Mouse (Mus musculus): ENCODE data around the gene Kmt5b. TPM values are rescaled to one million over a fixed set of nuclear protein-coding genes. Genes with fewer than 3 reads are reported as not detected.

Kmt5b gene
- polyA plus RNA-seq, 1 experiment from 2014 or later = 20.0 TPM

DNA sequence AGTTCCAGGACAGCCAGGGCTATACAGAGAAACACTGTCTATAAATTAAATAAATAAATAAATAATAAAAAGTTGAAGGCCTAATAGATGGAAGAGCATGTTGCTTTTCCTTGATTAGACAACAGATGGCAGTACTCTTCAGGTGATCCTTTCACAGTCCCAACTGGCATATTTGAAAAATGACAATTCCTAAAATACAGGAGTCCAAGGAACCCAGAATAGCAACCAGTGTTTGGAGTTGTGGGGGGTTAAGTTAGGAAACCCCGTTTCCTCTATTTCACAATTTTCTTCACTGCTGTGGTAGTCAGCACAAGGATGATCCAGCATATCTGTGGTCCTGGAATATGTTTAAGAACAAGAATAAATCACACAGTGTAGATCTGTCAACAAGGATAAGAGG, 22.9 kb downstream of the Kmt5b start:
- Histone ChIP-seq H3K4me1 (replicated peaks; ENCODE audit: insufficient read depth, low read length) (no peaks in the 10 kb centered on the region), H3K27ac (no peak overlapping the region), H3K36me3 (ENCODE audit: insufficient read depth, low read length) (peaks cover 29% of the 10 kb centered on the region; the same call in 1 of the 2 replicates), H3K9ac (ENCODE audit: low read depth, low read length) (no peak overlapping the region), H3K4me3 (replicated peaks; ENCODE audit: low read depth, low read length) (no peak overlapping the region), H3K4me2 (ENCODE audit: low read length) (no peak overlapping the region), H3K27me3 (ENCODE audit: insufficient read depth, low read length) (no peaks in the 10 kb centered on the region), H3K9me3 (replicated peaks; ENCODE audit: low read length) (no peaks in the 10 kb centered on the region)
- DNase-seq (ENCODE audit: low spot score) (peak; percentile 30), ATAC-seq (replicated peaks; ENCODE audit: low FRiP score, low read depth) (no peak)
- peak; percentile 34; the same call in 1 of the 2 replicates for TF ChIP-seq CTCF (IDR thresholded peaks at IDR 0.05; ENCODE audit: low read depth)
- WGBS = 88% methylated on average over 1 of the region's 1 CpGs

DNA sequence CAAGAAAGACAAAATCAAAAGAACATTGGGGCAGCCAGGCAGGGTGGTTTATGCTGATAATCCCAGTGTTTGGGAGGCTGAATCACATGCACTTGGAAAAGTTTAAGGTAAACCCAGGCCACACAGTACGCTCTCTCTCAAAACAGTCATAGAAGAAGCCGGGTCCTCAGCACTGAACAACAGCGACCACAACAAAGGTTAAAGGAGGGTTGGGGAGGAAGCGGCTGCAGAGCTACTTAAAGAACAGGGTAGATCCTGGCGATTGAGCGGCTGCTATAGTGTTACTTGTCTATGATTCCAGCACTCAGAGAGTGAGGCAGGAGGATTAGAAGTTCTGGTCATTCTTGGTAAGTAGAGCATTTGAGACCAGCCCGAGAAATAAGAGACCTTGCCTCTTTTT, 38.3 kb downstream of the Kmt5b start:
- 89% methylated on average over 7 of the region's 7 CpGs for WGBS
- DNase-seq (ENCODE audit: low spot score) = no peak
- no peak for TF ChIP-seq CTCF (IDR thresholded peaks at IDR 0.05; ENCODE audit: low read depth)
- H3K4me3 ChIP-seq (replicated peaks; ENCODE audit: low read depth, low read length) = no peak overlapping the region
- H3K27me3 ChIP-seq (ENCODE audit: insufficient read depth, low read length) = no peaks in the 10 kb centered on the region
- no peak for ATAC-seq (replicated peaks; ENCODE audit: low FRiP score, low read depth)
- no peaks in the 10 kb centered on the region for H3K4me1 ChIP-seq (replicated peaks; ENCODE audit: insufficient read depth, low read length)
- peaks cover 71% of the 10 kb centered on the region for H3K36me3 ChIP-seq (ENCODE audit: insufficient read depth, low read length)
- no peak overlapping the region for H3K9ac ChIP-seq (ENCODE audit: low read depth, low read length)
- no peak overlapping the region for H3K27ac ChIP-seq
- H3K9me3 ChIP-seq (replicated peaks; ENCODE audit: low read length) = no peaks in the 10 kb centered on the region
- H3K4me2 ChIP-seq (ENCODE audit: low read length) = no peak overlapping the region

DNA sequence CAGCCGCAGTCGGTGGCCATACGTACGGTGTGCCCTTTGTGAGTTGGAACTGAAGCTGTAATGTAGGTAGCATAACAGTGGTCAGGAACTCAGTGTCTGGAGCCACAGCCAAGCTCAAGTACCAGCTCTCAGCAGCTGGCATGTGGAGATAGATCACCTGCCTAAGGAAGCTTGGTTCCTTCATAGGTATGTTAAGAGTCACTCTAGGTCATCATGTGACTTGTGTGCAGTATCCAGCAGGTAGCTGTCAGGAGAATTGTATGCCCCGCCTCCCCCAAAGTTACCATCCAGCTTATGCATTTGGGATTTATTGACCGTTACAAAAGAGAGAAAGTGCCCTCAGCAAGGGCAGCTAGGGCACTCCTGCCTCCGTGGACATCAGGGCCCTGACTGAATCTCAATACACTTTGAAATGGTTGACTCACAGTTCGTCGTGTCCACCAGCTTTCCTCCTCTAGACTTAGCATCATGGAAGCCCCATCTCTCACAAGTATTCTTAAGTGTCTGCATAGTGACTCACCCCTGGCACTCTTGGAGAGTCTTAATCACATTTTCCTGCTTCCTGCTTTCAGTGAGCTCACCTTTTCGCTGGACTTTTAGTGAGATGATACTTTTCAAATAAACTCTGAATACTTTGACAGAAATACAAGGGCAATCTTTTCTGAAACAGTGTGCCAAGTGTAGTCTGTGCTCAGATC, 43.5 kb downstream of the Kmt5b start:
- ATAC-seq (replicated peaks; ENCODE audit: low FRiP score, low read depth) = no peak
- DNase-seq (ENCODE audit: low spot score) = no peak
- Histone ChIP-seq H3K4me2 (ENCODE audit: low read length) (no peak overlapping the region), H3K4me3 (replicated peaks; ENCODE audit: low read depth, low read length) (no peak overlapping the region), H3K4me1 (replicated peaks; ENCODE audit: insufficient read depth, low read length) (no peaks in the 10 kb centered on the region), H3K9ac (ENCODE audit: low read depth, low read length) (no peak overlapping the region), H3K9me3 (replicated peaks; ENCODE audit: low read length) (no peaks in the 10 kb centered on the region), H3K27ac (0 out of 2 replicates have a peak overlapping the region, but pooled peaks have one; percentile 19), H3K27me3 (ENCODE audit: insufficient read depth, low read length) (no peaks in the 10 kb centered on the region), H3K36me3 (ENCODE audit: insufficient read depth, low read length) (peaks cover 45% of the 10 kb centered on the region; the same call in 1 of the 2 replicates)
- 78% methylated on average over 10 of the region's 10 CpGs for WGBS
- no peak for TF ChIP-seq CTCF (IDR thresholded peaks at IDR 0.05; ENCODE audit: low read depth)

DNA sequence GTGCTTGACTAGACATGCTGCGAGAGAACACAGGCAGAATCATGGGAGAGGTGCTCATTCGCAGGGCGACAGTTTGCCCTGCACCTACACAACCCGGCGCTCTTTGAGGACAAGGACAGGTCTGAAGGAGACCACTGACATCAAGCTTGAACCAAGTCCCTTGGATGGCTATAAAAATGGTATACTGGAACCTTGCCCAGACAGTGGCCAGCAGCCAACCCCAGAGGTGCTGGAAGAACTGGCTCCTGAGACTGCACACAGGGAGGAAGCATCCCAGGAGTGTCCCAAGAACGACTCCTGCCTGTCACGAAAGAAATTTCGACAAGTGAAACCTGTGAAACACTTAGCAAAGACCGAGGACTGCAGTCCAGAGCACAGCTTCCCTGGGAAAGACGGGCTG, 47.2 kb downstream of the Kmt5b start:
- H3K9ac ChIP-seq (ENCODE audit: low read depth, low read length) = no peak overlapping the region
- peaks cover 19% of the 10 kb centered on the region; the same call in 1 of the 2 replicates for H3K36me3 ChIP-seq (ENCODE audit: insufficient read depth, low read length)
- no peak overlapping the region for H3K4me2 ChIP-seq (ENCODE audit: low read length)
- no peaks in the 10 kb centered on the region for H3K27me3 ChIP-seq (ENCODE audit: insufficient read depth, low read length)
- no peaks in the 10 kb centered on the region for H3K9me3 ChIP-seq (replicated peaks; ENCODE audit: low read length)
- 88% methylated on average over 10 of the region's 10 CpGs for WGBS
- H3K27ac ChIP-seq = no peak overlapping the region
- ATAC-seq (replicated peaks; ENCODE audit: low FRiP score, low read depth) (no peak), DNase-seq (ENCODE audit: low spot score) (no peak)
- no peak for TF ChIP-seq CTCF (IDR thresholded peaks at IDR 0.05; ENCODE audit: low read depth)
- no peaks in the 10 kb centered on the region for H3K4me1 ChIP-seq (replicated peaks; ENCODE audit: insufficient read depth, low read length)
- no peak overlapping the region for H3K4me3 ChIP-seq (replicated peaks; ENCODE audit: low read depth, low read length)

DNA sequence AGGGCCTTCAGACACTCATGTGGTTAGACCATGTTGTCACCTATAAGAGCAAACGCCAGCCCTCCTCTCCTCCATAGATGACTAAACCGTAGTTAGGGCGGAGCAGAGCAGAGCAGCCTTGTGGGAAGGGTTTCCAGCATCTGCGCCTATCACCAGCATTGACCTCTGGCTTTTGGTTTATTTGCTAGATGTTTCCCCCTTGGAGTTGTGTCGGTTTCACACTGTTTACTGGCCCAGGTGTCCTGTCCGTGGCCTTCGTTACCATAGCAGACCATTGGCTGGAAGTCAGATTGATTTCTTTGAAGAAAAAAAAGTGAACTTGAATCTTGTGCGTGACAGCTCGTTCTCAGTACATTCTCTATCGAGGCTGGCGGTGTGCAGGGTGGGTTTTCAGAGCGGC, 48.6 kb downstream of the Kmt5b start:
- 76% methylated on average over 12 of the region's 12 CpGs for WGBS
- Histone ChIP-seq H3K27me3 (ENCODE audit: insufficient read depth, low read length) (no peaks in the 10 kb centered on the region), H3K4me1 (replicated peaks; ENCODE audit: insufficient read depth, low read length) (no peaks in the 10 kb centered on the region), H3K9me3 (replicated peaks; ENCODE audit: low read length) (no peaks in the 10 kb centered on the region), H3K4me3 (replicated peaks; ENCODE audit: low read depth, low read length) (no peak overlapping the region), H3K27ac (no peak overlapping the region), H3K36me3 (ENCODE audit: insufficient read depth, low read length) (peaks cover 10% of the 10 kb centered on the region; the same call in 1 of the 2 replicates), H3K9ac (ENCODE audit: low read depth, low read length) (no peak overlapping the region), H3K4me2 (ENCODE audit: low read length) (no peak overlapping the region)
- DNase-seq (ENCODE audit: low spot score) (no peak), ATAC-seq (replicated peaks; ENCODE audit: low FRiP score, low read depth) (no peak)
- no peak for TF ChIP-seq CTCF (IDR thresholded peaks at IDR 0.05; ENCODE audit: low read depth)

DNA sequence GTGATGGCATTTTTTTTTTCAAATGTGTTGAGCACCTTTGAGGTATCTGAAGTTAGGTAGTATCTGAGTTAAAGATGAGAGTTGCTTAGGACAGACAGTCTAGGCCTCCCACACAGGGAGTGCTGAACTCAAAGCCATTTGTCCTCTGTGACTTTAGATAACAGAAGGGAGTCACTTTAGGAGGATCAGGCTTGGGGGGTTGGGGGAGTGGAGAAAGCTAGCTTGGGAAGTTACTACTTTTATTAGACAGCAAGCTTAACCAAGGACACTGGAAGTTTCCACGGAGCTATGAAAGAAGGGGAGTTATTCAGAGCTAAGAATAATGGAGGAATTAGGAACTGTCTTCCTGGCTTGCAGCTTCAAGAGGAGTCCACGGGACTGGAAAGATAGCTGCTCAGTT, 51.9 kb downstream of the Kmt5b start:
- Histone ChIP-seq H3K4me3 (replicated peaks; ENCODE audit: low read depth, low read length) (no peak overlapping the region), H3K9me3 (replicated peaks; ENCODE audit: low read length) (no peaks in the 10 kb centered on the region), H3K36me3 (ENCODE audit: insufficient read depth, low read length) (peaks cover 8% of the 10 kb centered on the region; the same call in 1 of the 2 replicates), H3K4me1 (replicated peaks; ENCODE audit: insufficient read depth, low read length) (no peaks in the 10 kb centered on the region), H3K4me2 (ENCODE audit: low read length) (no peak overlapping the region), H3K27ac (no peak overlapping the region), H3K9ac (ENCODE audit: low read depth, low read length) (no peak overlapping the region), H3K27me3 (ENCODE audit: insufficient read depth, low read length) (no peaks in the 10 kb centered on the region)
- WGBS = 55% methylated on average over 2 of the region's 2 CpGs
- DNase-seq (ENCODE audit: low spot score) (no peak), ATAC-seq (replicated peaks; ENCODE audit: low FRiP score, low read depth) (no peak)
- no peak for TF ChIP-seq CTCF (IDR thresholded peaks at IDR 0.05; ENCODE audit: low read depth)
